Mouse (Mus musculus) embryo, embryonic 10.5 days (tissue): ENCODE data around the gene Pth2.
A peak's percentile ranks its signal among the peaks of the same experiment; 100 is the strongest.
"Not testable (repeated sequence)": the region's sequence is repeated elsewhere in the genome, so short reads cannot be mapped to it uniquely, and the experiment has no call there.

Experiments used
- DNase-seq: peaks from one replicate; pipeline ENCODE4 v3.0.0-alpha.2; 2015; ENCODE audit warnings: low spot score

Pth2 gene

GRCm38 (mm10) chr7:45173772-45174171, 7.0 kb upstream of the Pth2 start:
- DNase-seq: not testable (repeated sequence)

- peak; percentile 36 for DNase-seq
Measured at GRCm38 (mm10) chr7:45174567-45175280, 6.1 kb upstream of the Pth2 start.

- DNase-seq: peak; percentile 42
Measured at GRCm38 (mm10) chr7:45175398-45175797, 5.4 kb upstream of the Pth2 start.

DNA sequence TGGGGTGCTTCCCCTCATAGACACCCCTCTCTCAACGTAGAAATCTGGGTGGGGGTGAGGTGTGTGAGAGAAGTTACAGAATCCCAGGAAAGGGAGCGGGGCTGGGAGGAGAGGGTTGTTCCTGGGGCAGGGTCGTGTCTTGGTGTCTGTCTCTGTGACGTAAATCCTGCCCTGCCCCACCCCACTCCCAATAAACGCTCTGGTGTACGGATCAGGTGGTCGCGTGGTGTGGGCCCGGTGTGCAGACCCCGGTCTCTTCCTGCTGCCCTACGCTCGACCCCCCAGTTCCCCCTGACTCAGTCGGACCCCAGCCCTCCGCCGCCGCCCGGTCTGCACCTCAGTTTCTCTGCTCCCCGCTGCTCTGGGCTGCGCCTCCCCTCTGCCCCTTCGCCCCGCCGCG, 4.9 kb upstream of the Pth2 start:
- DNase-seq: no peak

- DNase-seq: no peak
Measured at GRCm38 (mm10) chr7:45176356-45176755, 4.4 kb upstream of the Pth2 start.

DNA sequence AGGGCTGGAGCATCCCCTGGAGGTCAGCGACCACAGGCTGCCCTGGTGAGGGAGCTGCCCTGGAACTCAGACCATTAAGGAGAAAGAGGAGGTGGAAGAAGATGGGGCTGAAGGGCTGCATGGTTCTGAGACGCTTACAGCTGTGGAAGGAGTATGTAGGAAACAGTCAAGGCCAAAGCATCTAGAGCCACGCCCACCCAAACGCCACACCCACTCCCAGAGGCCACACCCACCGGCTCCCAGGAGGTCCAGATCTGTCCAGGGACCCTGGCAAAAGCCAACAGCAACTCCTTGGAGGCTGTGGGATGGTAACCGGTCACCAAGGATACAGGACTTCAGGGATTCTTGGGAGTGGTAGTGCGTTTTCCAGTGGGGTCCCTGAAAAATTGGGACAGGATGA, 2.2 kb upstream of the Pth2 start:
- no peak for DNase-seq

GRCm38 (mm10) chr7:45179469-45179868, 1.3 kb upstream of the Pth2 start, which contains the start of gene Gfy:
Gene Gfy (minus strand): TSS chr7:45179569.
- DNase-seq: no peak

DNA sequence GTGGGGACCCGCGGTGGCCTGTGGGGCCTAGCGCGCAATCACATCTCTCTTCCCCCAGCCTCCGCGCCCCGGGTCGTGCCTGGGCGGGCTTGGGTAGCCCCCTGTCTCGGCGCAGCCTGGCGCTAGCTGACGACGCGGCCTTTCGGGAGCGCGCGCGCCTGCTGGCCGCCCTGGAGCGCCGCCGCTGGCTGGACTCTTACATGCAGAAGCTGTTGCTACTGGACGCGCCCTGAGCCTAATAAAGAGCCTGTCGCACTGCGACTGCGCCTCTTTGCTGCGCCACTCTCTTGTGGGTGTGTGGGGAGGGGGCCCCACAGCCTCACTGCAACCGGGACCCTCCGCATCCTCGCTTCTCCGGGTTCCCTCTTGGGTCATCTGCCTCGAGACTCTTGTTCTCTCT, 745 bp downstream of the Pth2 start:
- DNase-seq: no peak

GRCm38 (mm10) chr7:45182199-45182601, 1.4 kb downstream of the Pth2 start:
- DNase-seq: peak; percentile 95

DNA sequence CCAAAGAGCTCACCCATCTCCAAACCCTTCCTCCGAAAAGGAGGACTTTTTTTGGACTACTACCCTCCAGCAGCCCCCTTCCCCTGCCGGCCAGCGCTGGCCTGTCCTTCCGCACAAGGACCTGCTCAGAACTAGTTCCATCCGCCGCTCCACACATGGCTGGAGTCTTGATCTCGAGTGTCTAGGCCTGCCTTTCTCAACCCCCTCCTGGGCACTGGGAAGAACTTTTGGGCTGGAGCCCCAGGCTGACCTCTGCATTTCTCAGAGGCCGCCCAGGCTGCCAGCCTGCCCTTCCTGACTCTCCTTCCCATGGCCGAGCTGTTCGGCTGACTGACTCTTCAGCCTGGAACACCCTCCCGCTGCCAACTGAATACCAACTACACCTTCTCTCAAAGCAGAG, 1.8 kb downstream of the Pth2 start:
- no peak for DNase-seq

DNA sequence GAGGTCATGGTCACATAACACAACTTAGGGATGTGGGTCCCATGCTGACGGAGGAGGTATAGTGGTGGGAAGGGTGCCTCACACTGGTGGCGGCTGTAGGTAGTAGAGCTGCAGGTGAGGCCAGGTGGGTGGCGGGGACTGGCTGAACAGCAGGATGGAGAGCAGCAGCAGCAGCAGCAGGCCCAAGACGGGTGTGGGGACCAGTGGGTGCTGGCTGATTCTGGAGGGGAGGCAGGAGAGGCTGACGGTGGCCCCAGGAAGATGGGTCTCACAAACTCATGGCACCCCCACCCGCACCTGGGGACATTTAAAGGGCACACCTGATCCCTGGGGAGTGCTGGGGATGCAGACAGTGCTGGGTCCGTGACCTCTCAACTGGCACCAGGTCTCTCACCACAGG, 2.9 kb downstream of the Pth2 start:
- DNase-seq: no peak

GRCm38 (mm10) chr7:45185921-45186320, 5.1 kb downstream of the Pth2 start:
- DNase-seq: no peak

DNA sequence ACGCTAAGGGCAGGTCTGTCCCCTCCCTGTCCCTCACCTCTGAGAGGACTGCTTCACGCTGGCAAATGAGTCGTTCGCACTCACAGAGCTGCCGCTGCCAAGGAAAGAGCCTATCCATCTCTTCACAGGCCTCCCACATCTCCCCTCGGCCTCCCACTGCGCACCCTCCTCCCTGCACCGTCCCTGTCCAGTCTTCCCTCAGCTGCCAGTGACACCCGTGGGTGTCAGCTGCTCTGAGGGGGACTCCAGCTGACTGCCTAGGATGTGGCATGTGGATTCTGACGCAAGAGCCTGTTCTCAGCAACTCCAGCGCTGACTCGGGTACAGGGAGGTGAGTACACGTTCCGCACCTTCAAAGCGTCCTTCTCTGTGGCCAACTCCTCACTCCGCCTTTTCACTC, 8.8 kb downstream of the Pth2 start:
- DNase-seq: no peak

GRCm38 (mm10) chr7:45190186-45190585, 9.4 kb downstream of the Pth2 start:
- DNase-seq: no peak

DNA sequence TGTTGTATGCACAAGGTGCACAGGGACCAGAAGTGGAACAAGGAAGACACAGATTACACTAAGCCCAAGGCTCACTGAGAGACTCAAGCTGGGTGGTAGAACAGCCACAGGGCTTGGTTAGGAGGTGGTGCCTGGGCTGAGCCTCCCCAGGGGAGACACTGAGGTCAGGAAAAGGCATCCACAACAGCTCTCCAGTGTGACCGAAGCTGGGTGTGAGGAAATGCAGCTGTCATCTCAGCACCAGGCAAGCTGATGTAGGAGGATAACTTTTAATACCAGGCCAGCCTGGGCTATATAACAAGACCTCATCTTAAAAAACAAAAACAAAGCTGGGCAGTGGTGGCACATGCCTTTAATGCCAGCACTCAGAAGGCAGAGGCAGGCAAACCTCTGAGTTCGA, 10.4 kb downstream of the Pth2 start:
- no peak for DNase-seq

DNA sequence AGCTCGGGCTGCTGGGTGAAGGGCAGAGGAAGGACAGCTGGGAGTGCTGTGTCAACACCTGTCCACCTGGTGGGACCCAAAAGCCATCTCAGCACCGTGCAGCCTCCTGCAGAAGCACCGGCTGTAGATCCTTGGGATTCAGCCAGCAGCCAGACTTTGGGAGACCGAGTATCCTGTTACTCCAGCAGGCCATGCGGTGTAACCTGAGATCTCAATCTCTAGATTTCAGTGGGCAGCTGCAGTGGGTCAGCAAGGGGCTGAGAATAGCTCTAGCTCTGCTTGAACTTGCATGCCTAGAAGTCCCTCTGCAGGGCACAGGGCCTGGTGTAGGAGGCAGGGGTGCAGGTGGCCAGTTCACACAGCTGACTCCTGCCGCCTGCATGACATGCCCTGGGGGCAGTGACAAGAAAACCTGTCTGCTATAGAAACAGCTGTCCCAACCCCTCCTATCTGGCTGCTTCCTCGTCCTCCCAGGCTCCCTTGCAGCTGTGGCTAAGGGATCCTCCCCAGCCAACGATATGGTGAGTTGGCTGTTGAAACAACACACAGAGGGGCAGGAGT, 11.1 kb downstream of the Pth2 start:
- DNase-seq: peak; percentile 72

- no peak for DNase-seq
Measured at GRCm38 (mm10) chr7:45192585-45193310, 12.0 kb downstream of the Pth2 start.

- DNase-seq: no peak
Measured at GRCm38 (mm10) chr7:45193406-45193805, 12.6 kb downstream of the Pth2 start.

GRCm38 (mm10) chr7:45193871-45194785, 13.3 kb downstream of the Pth2 start:
- DNase-seq: no peak

DNA sequence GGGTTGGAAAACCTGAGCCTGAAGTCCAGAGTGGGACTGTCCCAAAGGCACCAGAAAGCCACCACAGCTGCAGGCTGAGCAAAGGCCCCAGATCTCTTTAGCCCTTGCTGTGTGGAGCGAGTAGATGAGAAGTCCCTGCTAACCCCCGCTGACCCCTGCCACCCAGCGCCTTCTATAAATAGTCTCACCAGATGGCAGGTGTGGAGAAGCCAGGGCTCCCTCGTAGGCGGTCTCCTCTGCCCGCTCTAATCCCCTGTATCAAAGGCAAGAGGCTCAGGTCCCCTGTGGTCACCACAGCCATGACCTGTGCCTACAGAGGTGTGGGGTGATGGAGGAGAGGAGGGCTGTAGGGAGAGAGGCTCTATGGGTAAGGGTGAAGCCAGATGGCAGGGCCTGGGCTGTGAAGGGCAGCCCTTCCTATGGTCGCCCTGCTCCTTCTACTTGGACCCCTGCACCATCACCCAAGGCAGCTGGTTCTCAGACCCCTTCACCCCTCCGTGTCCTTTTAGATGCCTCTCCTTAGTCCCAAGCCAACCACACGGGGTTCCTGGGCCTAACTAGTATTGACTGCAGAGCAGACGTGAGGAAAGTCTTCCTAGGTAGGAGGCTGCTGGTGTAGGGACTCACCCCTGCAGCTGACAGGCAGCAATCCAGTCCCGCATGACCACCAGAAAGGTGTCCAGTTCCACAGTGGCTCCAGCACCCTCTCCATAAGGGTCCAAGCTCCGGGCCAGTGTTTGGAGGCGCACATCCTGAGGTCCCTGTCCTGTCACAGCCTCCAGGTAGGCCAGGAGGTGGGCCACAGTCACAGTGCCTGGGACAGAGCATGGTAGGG, 14.8 kb downstream of the Pth2 start:
- no peak for DNase-seq

GRCm38 (mm10) chr7:45196176-45196535, 15.4 kb downstream of the Pth2 start:
- DNase-seq: no peak
